Mouse (Mus musculus): ENCODE measurements around the gene Gfy. TPM values are rescaled to one million over a fixed set of nuclear protein-coding genes. Genes with fewer than 3 reads are reported as not detected.

Gfy gene
- total and polyA plus RNA-seq, 2 experiments from 2014 or later = not detected

GRCm38 (mm10) chr7:45195341-45196175 lies 16.2 kb upstream of the Gfy start:
- no peak for TF ChIP-seq CTCF (IDR thresholded peaks at IDR 0.05; ENCODE audit: low read depth)

GRCm38 (mm10) chr7:45193871-45194785 lies 14.8 kb upstream of the Gfy start:
- 63% methylated on average over 17 of the region's 17 CpGs for WGBS
- ATAC-seq = no peak
- no peak for TF ChIP-seq CTCF (IDR thresholded peaks at IDR 0.05; ENCODE audit: low read depth)

More at GRCm38 (mm10) chr7:45195341-45196175, 16.2 kb upstream of the Gfy start:
- 57% methylated on average over 13 of the region's 13 CpGs for WGBS
- no peak overlapping the region for H3K27ac ChIP-seq
- H3K4me1 ChIP-seq (ENCODE audit: insufficient read depth, low read length) = no peaks in the 10 kb centered on the region
- H3K27me3 ChIP-seq (ENCODE audit: insufficient read depth, low read length) = no peaks in the 10 kb centered on the region
- no peak overlapping the region for H3K4me3 ChIP-seq (ENCODE audit: low read length)
- ATAC-seq (no peak), DNase-seq (ENCODE audit: low spot score) (no peak)
- no peak overlapping the region for H3K4me2 ChIP-seq (ENCODE audit: low read depth, low read length)
- H3K9me3 ChIP-seq (ENCODE audit: low read length) = no peaks in the 10 kb centered on the region
- H3K9ac ChIP-seq (replicated peaks; ENCODE audit: low read length) = no peak overlapping the region
- H3K36me3 ChIP-seq (ENCODE audit: insufficient read depth, low read length) = no peaks in the 10 kb centered on the region

GRCm38 (mm10) chr7:45193406-45193805 lies 14.0 kb upstream of the Gfy start:
- no peak overlapping the region for H3K9ac ChIP-seq (replicated peaks; ENCODE audit: low read length)
- DNase-seq (ENCODE audit: low spot score) = no peak

More at GRCm38 (mm10) chr7:45193871-45194785, 14.8 kb upstream of the Gfy start:
- Histone ChIP-seq H3K36me3 (ENCODE audit: insufficient read depth, low read length) (no peaks in the 10 kb centered on the region), H3K4me2 (ENCODE audit: low read depth, low read length) (no peak overlapping the region), H3K4me3 (ENCODE audit: low read length) (no peak overlapping the region), H3K9ac (replicated peaks; ENCODE audit: low read length) (no peak overlapping the region), H3K4me1 (ENCODE audit: insufficient read depth, low read length) (no peaks in the 10 kb centered on the region), H3K27ac (no peak overlapping the region), H3K27me3 (ENCODE audit: insufficient read depth, low read length) (no peaks in the 10 kb centered on the region), H3K9me3 (ENCODE audit: low read length) (no peaks in the 10 kb centered on the region)
- no peak for DNase-seq (ENCODE audit: low spot score)

GRCm38 (mm10) chr7:45192585-45193310 lies 13.4 kb upstream of the Gfy start:
- ATAC-seq = no peak
- 78% methylated on average over 7 of the region's 7 CpGs for WGBS

More at GRCm38 (mm10) chr7:45193406-45193805, 14.0 kb upstream of the Gfy start:
- Histone ChIP-seq H3K9me3 (ENCODE audit: low read length) (no peaks in the 10 kb centered on the region), H3K4me3 (ENCODE audit: low read length) (no peak overlapping the region), H3K4me2 (ENCODE audit: low read depth, low read length) (no peak overlapping the region), H3K36me3 (ENCODE audit: insufficient read depth, low read length) (no peaks in the 10 kb centered on the region), H3K27ac (no peak overlapping the region), H3K4me1 (ENCODE audit: insufficient read depth, low read length) (no peaks in the 10 kb centered on the region), H3K27me3 (ENCODE audit: insufficient read depth, low read length) (no peaks in the 10 kb centered on the region)
- WGBS = 50% methylated on average over 5 of the region's 5 CpGs
- ATAC-seq = no peak
- TF ChIP-seq CTCF (IDR thresholded peaks at IDR 0.05; ENCODE audit: low read depth) = peak; percentile 31; the same call in 1 of the 2 replicates

GRCm38 (mm10) chr7:45191803-45192363 lies 12.5 kb upstream of the Gfy start:
- DNase-seq (ENCODE audit: low spot score) (peak; percentile 67), ATAC-seq (peak; percentile 62)
- Histone ChIP-seq H3K27ac (peak overlapping the region; percentile 26), H3K4me2 (ENCODE audit: low read depth, low read length) (no peak overlapping the region), H3K4me1 (ENCODE audit: insufficient read depth, low read length) (no peaks in the 10 kb centered on the region), H3K9me3 (ENCODE audit: low read length) (no peaks in the 10 kb centered on the region), H3K36me3 (ENCODE audit: insufficient read depth, low read length) (no peaks in the 10 kb centered on the region), H3K9ac (replicated peaks; ENCODE audit: low read length) (no peak overlapping the region), H3K4me3 (ENCODE audit: low read length) (no peak overlapping the region), H3K27me3 (ENCODE audit: insufficient read depth, low read length) (no peaks in the 10 kb centered on the region)
- no peak for TF ChIP-seq CTCF (IDR thresholded peaks at IDR 0.05; ENCODE audit: low read depth)
- WGBS = 23% methylated on average over 8 of the region's 8 CpGs

More at GRCm38 (mm10) chr7:45192585-45193310, 13.4 kb upstream of the Gfy start:
- no peak for DNase-seq (ENCODE audit: low spot score)
- TF ChIP-seq CTCF (IDR thresholded peaks at IDR 0.05; ENCODE audit: low read depth) = no peak
- Histone ChIP-seq H3K4me1 (ENCODE audit: insufficient read depth, low read length) (no peaks in the 10 kb centered on the region), H3K4me3 (ENCODE audit: low read length) (no peak overlapping the region), H3K4me2 (ENCODE audit: low read depth, low read length) (no peak overlapping the region), H3K36me3 (ENCODE audit: insufficient read depth, low read length) (no peaks in the 10 kb centered on the region), H3K27me3 (ENCODE audit: insufficient read depth, low read length) (no peaks in the 10 kb centered on the region), H3K27ac (no peak overlapping the region), H3K9me3 (ENCODE audit: low read length) (no peaks in the 10 kb centered on the region), H3K9ac (replicated peaks; ENCODE audit: low read length) (no peak overlapping the region)

- Histone ChIP-seq H3K27me3 (ENCODE audit: insufficient read depth, low read length) (no peaks in the 10 kb centered on the region), H3K9ac (replicated peaks; ENCODE audit: low read length) (no peak overlapping the region), H3K4me2 (ENCODE audit: low read depth, low read length) (no peak overlapping the region), H3K4me1 (ENCODE audit: insufficient read depth, low read length) (no peaks in the 10 kb centered on the region), H3K36me3 (ENCODE audit: insufficient read depth, low read length) (no peaks in the 10 kb centered on the region), H3K9me3 (ENCODE audit: low read length) (no peaks in the 10 kb centered on the region), H3K4me3 (ENCODE audit: low read length) (no peak overlapping the region), H3K27ac (no peak overlapping the region)
- no peak for DNase-seq (ENCODE audit: low spot score)
- ATAC-seq = no peak
- TF ChIP-seq CTCF (IDR thresholded peaks at IDR 0.05; ENCODE audit: low read depth) = no peak
- 62% methylated on average over 2 of the region's 2 CpGs for WGBS
These were observed 11.8 kb upstream of the Gfy start for GRCm38 (mm10) chr7:45191161-45191560.
